19 mouse cellular contexts compared by ENCODE assay signal in the genomic region with DNA sequence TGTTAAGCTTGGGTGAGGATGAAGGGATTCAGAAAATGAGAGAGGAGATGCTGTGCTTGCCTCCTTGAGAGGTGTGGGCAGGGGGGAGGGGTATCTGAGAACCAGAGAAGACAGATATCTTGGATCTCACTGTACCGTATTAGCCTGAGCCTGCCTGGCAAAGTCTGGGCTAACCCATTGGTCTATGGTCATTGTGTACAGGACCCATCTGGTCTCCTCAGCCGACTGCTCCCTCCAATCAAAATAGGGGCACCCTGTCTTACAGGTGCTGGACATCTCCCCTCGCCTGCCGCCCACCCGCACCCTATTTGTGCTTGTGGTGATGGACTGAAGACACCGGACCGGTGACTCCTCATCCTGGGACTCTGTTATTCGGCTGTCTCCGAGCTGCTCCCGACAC. TPM values are rescaled to one million over a fixed set of nuclear protein-coding genes. Genes with fewer than 3 reads are reported as not detected.
A peak's percentile ranks its signal among the peaks of the same experiment; 100 is the strongest.
DNase-seq lines count a peak whose midpoint lies in the region; ATAC-seq and TF ChIP-seq lines count a peak whose summit lies in the region.
"Had no signal": no experiment of that assay in that cellular context is flagged by ENCODE, and none has a peak within 500 bp of the region (broad histone marks: within the 10 kb centered on the region; RNA-seq: fewer than 3 reads in every experiment).

No protein-coding gene starts in this region.

- no peak overlapping the region for H3K9ac ChIP-seq in heart, embryonic 15.5 days
- 0 out of 2 replicates have a peak overlapping the region, but pooled peaks have one; percentile 31 for H3K9ac ChIP-seq in kidney, postnatal 0 days (ENCODE audit: low read depth, low read length)
- H3K9ac ChIP-seq in stomach, embryonic 14.5 days (replicated peaks; ENCODE audit: low read depth, low read length) = no peak overlapping the region
- H3K9ac ChIP-seq in stomach, postnatal 0 days (ENCODE audit: low read length) = no peak overlapping the region
- H3K9ac ChIP-seq: embryonic facial prominence, embryonic 15.5 days; hindbrain, embryonic 14.5 days; neural tube, embryonic 13.5 days had no signal

- 80% methylated on average over 10 of the region's 10 CpGs for WGBS in heart, embryonic 15.5 days
- WGBS in kidney, postnatal 0 days = 88% methylated on average over 10 of the region's 10 CpGs
- 87% methylated on average over 10 of the region's 10 CpGs for WGBS in stomach, embryonic 14.5 days
- 89% methylated on average over 10 of the region's 10 CpGs for WGBS in stomach, postnatal 0 days

- no peak overlapping the region for H3K4me2 ChIP-seq in heart, embryonic 15.5 days
- no peak overlapping the region for H3K4me2 ChIP-seq in kidney, postnatal 0 days (ENCODE audit: low read length)
- H3K4me2 ChIP-seq in stomach, embryonic 14.5 days (replicated peaks; ENCODE audit: low read depth, low read length) = no peak overlapping the region; the same call in 1 of the 2 replicates
- H3K4me2 ChIP-seq in stomach, postnatal 0 days (replicated peaks; ENCODE audit: low read depth) = no peak overlapping the region
- H3K4me2 ChIP-seq: embryonic facial prominence, embryonic 15.5 days; hindbrain, embryonic 14.5 days; neural tube, embryonic 13.5 days had no signal

- peak overlapping the region; percentile 53; the same call in 1 of the 2 replicates for H3K27ac ChIP-seq in heart, embryonic 15.5 days
- H3K27ac ChIP-seq in kidney, postnatal 0 days = peak overlapping the region; percentile 87; the same call in 1 of the 2 replicates
- peak overlapping the region; percentile 91; the same call in 1 of the 2 replicates for H3K27ac ChIP-seq in stomach, embryonic 14.5 days (ENCODE audit: low read length)
- no peak overlapping the region for H3K27ac ChIP-seq in stomach, postnatal 0 days (replicated peaks)
- H3K27ac ChIP-seq: embryonic facial prominence, embryonic 15.5 days; hindbrain, embryonic 14.5 days; neural tube, embryonic 13.5 days had no signal

- H3K36me3 ChIP-seq in heart, embryonic 15.5 days = peaks cover 14% of the 10 kb centered on the region; the same call in 1 of the 2 replicates
- H3K36me3 ChIP-seq in kidney, postnatal 0 days (ENCODE audit: insufficient read depth, low read length) = peaks cover 2% of the 10 kb centered on the region
- H3K36me3 ChIP-seq in stomach, embryonic 14.5 days (ENCODE audit: control insufficient read depth, insufficient read depth, low read length) = peaks cover 7% of the 10 kb centered on the region; the same call in 1 of the 2 replicates
- peaks cover 4% of the 10 kb centered on the region for H3K36me3 ChIP-seq in stomach, postnatal 0 days (ENCODE audit: control insufficient read depth, insufficient read depth, low read length)

- no peak for TF ChIP-seq EP300 in stomach, postnatal 0 days (optimal IDR thresholded peaks at IDR 0.05)

- no peak for ATAC-seq in heart, embryonic 15.5 days (replicated peaks; ENCODE audit: insufficient number of reproducible peaks, insufficient read depth, low FRiP score, low read depth)
- ATAC-seq in kidney, postnatal 0 days (replicated peaks; ENCODE audit: low FRiP score, low read depth) = no peak
- ATAC-seq in stomach, embryonic 14.5 days (ENCODE audit: insufficient number of reproducible peaks, insufficient read depth, low FRiP score, low read depth) = no peak
- ATAC-seq in stomach, postnatal 0 days (ENCODE audit: low FRiP score, low TSS enrichment) = no peak
- ATAC-seq: forebrain, embryonic 16.5 days had no signal

- intact Hi-C loops in heart, postnatal 14 days (cut with DNase I) = no loop called here

- peaks cover 36% of the 10 kb centered on the region for H3K4me1 ChIP-seq in heart, embryonic 15.5 days (replicated peaks)
- H3K4me1 ChIP-seq in kidney, postnatal 0 days (replicated peaks; ENCODE audit: insufficient read depth, low read length) = peaks cover 14% of the 10 kb centered on the region; the same call in 1 of the 2 replicates
- H3K4me1 ChIP-seq in stomach, embryonic 14.5 days (ENCODE audit: control insufficient read depth, insufficient read depth, low read length) = peaks cover 25% of the 10 kb centered on the region
- no peaks in the 10 kb centered on the region for H3K4me1 ChIP-seq in stomach, postnatal 0 days (replicated peaks; ENCODE audit: control insufficient read depth, insufficient read depth)

- no peaks in the 10 kb centered on the region for H3K27me3 ChIP-seq in heart, embryonic 15.5 days
- H3K27me3 ChIP-seq in kidney, postnatal 0 days (ENCODE audit: insufficient read depth, low read length) = no peaks in the 10 kb centered on the region
- H3K27me3 ChIP-seq in stomach, embryonic 14.5 days (ENCODE audit: control insufficient read depth, insufficient read depth, low read length) = no peaks in the 10 kb centered on the region
- H3K27me3 ChIP-seq in stomach, postnatal 0 days (ENCODE audit: control insufficient read depth, insufficient read depth, low read length) = no peaks in the 10 kb centered on the region
- H3K27me3 ChIP-seq: embryonic facial prominence, embryonic 15.5 days; neural tube, embryonic 13.5 days had no signal

- no peak for TF ChIP-seq CTCF in kidney, postnatal 0 days (IDR thresholded peaks at IDR 0.05; ENCODE audit: low read depth)
- TF ChIP-seq CTCF in stomach, postnatal 0 days (IDR thresholded peaks at IDR 0.05; ENCODE audit: low read depth) = no peak

- DNase-seq in heart, postnatal 14 days = no peak
- no peak for DNase-seq in kidney, postnatal 0 days (ENCODE audit: low spot score)
- no peak for DNase-seq in kidney, postnatal 36 days
- DNase-seq in stomach, postnatal 0 days (ENCODE audit: low spot score) = no peak
- DNase-seq in MN1 (ENCODE audit: low spot score) = no peak
- DNase-seq: adrenal gland, postnatal 36 days; B cell, adult 2 months; cerebellum, adult 11-12 months; cerebellum, postnatal 25 days; kidney, adult 11 months; layer of hippocampus, postnatal 36 days; midbrain, embryonic 14.5 days had no signal

- H3K9me3 ChIP-seq in heart, embryonic 15.5 days (replicated peaks) = no peaks in the 10 kb centered on the region
- no peaks in the 10 kb centered on the region for H3K9me3 ChIP-seq in kidney, postnatal 0 days (replicated peaks; ENCODE audit: low read length)
- H3K9me3 ChIP-seq in stomach, embryonic 14.5 days (ENCODE audit: control insufficient read depth, low read depth, low read length) = no peaks in the 10 kb centered on the region
- H3K9me3 ChIP-seq in stomach, postnatal 0 days (ENCODE audit: control insufficient read depth, low read length) = no peaks in the 10 kb centered on the region
- H3K9me3 ChIP-seq: embryonic facial prominence, embryonic 15.5 days; neural tube, embryonic 13.5 days had no signal

- H3K4me3 ChIP-seq in heart, embryonic 15.5 days = no peak overlapping the region
- H3K4me3 ChIP-seq in kidney, postnatal 0 days (replicated peaks; ENCODE audit: low read depth, low read length) = no peak overlapping the region
- no peak overlapping the region for H3K4me3 ChIP-seq in stomach, embryonic 14.5 days (ENCODE audit: low read depth, low read length)
- H3K4me3 ChIP-seq in stomach, postnatal 0 days (ENCODE audit: low read depth, low read length) = no peak overlapping the region
- H3K4me3 ChIP-seq: embryonic facial prominence, embryonic 15.5 days; neural tube, embryonic 13.5 days had no signal

RNA-seq across cellular contexts. Expression of gene 6030408B16Rik, which starts 2.6 kb away (rescaled TPM):
- 3.1 and 4.8 TPM in 2 replicates for polyA plus RNA-seq in heart, embryonic 15.5 days (2015; fragmentation: Nextera tagmentation; extraction: Ambion mirVana)
- total RNA-seq in heart, postnatal 14 days (2021) = 1 to 10 TPM; 1.7 to 1.8 TPM
- polyA plus RNA-seq in kidney, postnatal 0 days (2015; fragmentation: Nextera tagmentation; extraction: Ambion mirVana) = 23.3 and 24.5 TPM in 2 replicates
- polyA plus RNA-seq in stomach, embryonic 14.5 days (2014; fragmentation: Nextera tagmentation; extraction: Ambion mirVana) = 20.1 and 25.0 TPM in 2 replicates
- 2.4 TPM in 2 replicates for polyA plus RNA-seq in stomach, postnatal 0 days (2015; fragmentation: Nextera tagmentation; extraction: Ambion mirVana)
- total RNA-seq: megakaryocyte progenitor cell, adult 5-6 weeks had no signal

RNA-seq across cellular contexts. Expression of gene Atg101, which starts 11.5 kb away (rescaled TPM):
- polyA plus RNA-seq in heart, embryonic 15.5 days (2015; fragmentation: Nextera tagmentation; extraction: Ambion mirVana) = 52.0 and 59.9 TPM in 2 replicates
- total RNA-seq in heart, postnatal 14 days (2021) = 10 to 100 TPM; 24.7 to 25.5 TPM
- 77.1 and 79.5 TPM in 2 replicates for polyA plus RNA-seq in kidney, postnatal 0 days (2015; fragmentation: Nextera tagmentation; extraction: Ambion mirVana)
- polyA plus RNA-seq in stomach, embryonic 14.5 days (2014; fragmentation: Nextera tagmentation; extraction: Ambion mirVana) = 63.5 and 64.1 TPM in 2 replicates
- polyA plus RNA-seq in stomach, postnatal 0 days (2015; fragmentation: Nextera tagmentation; extraction: Ambion mirVana) = 49.3 and 50.4 TPM in 2 replicates

RNA-seq across cellular contexts. Expression of gene Nr4a1, which starts 41.5 kb away (rescaled TPM):
- polyA plus RNA-seq in heart, embryonic 15.5 days (2015; fragmentation: Nextera tagmentation; extraction: Ambion mirVana) = 10.6 and 12.5 TPM in 2 replicates
- total RNA-seq in heart, postnatal 14 days (2021) = 10 to 100 TPM; 14.0 to 63.1 TPM
- 8.6 and 9.5 TPM in 2 replicates for polyA plus RNA-seq in kidney, postnatal 0 days (2015; fragmentation: Nextera tagmentation; extraction: Ambion mirVana)
- 10.1 and 12.1 TPM in 2 replicates for polyA plus RNA-seq in stomach, embryonic 14.5 days (2014; fragmentation: Nextera tagmentation; extraction: Ambion mirVana)
- 9.4 and 17.1 TPM in 2 replicates for polyA plus RNA-seq in stomach, postnatal 0 days (2015; fragmentation: Nextera tagmentation; extraction: Ambion mirVana)
